Mouse (Mus musculus): ENCODE results near the gene Nfatc3. TPM values are rescaled to one million over a fixed set of nuclear protein-coding genes. Genes with fewer than 3 reads are reported as not detected.
A peak's percentile ranks its signal among the peaks of the same experiment; 100 is the strongest.

Nfatc3 gene
- polyA plus RNA-seq, 1 experiment from 2014 or later: 3.4 TPM

- 69% methylated on average over 2 of the region's 2 CpGs for WGBS
- H3K4me1 ChIP-seq (replicated peaks): no peaks in the 10 kb centered on the region
- H3K9ac ChIP-seq: no peak overlapping the region
- no peak overlapping the region for H3K4me2 ChIP-seq
- H3K36me3 ChIP-seq: peaks cover 4% of the 10 kb centered on the region; the same call in 1 of the 2 replicates
- H3K9me3 ChIP-seq (replicated peaks): no peaks in the 10 kb centered on the region
- no peak overlapping the region for H3K4me3 ChIP-seq
- no peaks in the 10 kb centered on the region for H3K27me3 ChIP-seq
- H3K27ac ChIP-seq: no peak overlapping the region
- ATAC-seq (replicated peaks; ENCODE audit: insufficient number of reproducible peaks, insufficient read depth, low FRiP score, low read depth): no peak
Measured at GRCm38 (mm10) chr8:106043055-106043454, 15.6 kb upstream of the Nfatc3 start.

DNA sequence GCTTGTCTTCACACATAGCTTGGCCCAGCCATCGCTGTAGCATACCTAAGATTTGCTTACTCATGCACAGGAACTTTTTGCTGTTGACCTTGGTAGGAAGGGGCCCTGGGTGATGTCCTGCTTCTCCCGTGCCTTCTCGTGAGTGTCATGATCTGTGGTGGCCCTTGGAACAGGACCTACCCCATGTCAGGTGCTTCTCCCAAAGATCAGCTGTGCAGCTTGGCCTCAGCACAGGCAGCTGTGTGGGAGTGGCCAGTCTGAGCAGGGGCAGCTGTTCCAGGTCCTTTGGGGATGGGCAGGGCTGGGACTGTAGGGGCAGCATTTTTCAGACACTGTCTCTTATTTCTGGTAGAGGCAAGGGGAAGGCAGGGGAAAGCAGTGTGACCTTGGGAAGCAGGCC lies 14.5 kb upstream of the Nfatc3 start:
- Histone ChIP-seq H3K27ac (no peak overlapping the region), H3K4me2 (no peak overlapping the region), H3K27me3 (no peaks in the 10 kb centered on the region), H3K36me3 (peaks cover 4% of the 10 kb centered on the region; the same call in 1 of the 2 replicates), H3K9me3 (replicated peaks) (no peaks in the 10 kb centered on the region), H3K9ac (no peak overlapping the region), H3K4me1 (replicated peaks) (no peaks in the 10 kb centered on the region), H3K4me3 (no peak overlapping the region)
- 63% methylated on average over 3 of the region's 3 CpGs for WGBS
- ATAC-seq (replicated peaks; ENCODE audit: insufficient number of reproducible peaks, insufficient read depth, low FRiP score, low read depth): no peak

- ATAC-seq (replicated peaks; ENCODE audit: insufficient number of reproducible peaks, insufficient read depth, low FRiP score, low read depth): no peak
- H3K4me2 ChIP-seq: no peak overlapping the region
- no peak overlapping the region for H3K9ac ChIP-seq
- H3K36me3 ChIP-seq: peaks cover 4% of the 10 kb centered on the region; the same call in 1 of the 2 replicates
- 87% methylated on average over 11 of the region's 11 CpGs for WGBS
- H3K9me3 ChIP-seq (replicated peaks): no peaks in the 10 kb centered on the region
- no peak overlapping the region for H3K27ac ChIP-seq
- no peaks in the 10 kb centered on the region for H3K27me3 ChIP-seq
- no peak overlapping the region for H3K4me3 ChIP-seq
- H3K4me1 ChIP-seq (replicated peaks): no peaks in the 10 kb centered on the region
Measured at GRCm38 (mm10) chr8:106046872-106047559, 11.6 kb upstream of the Nfatc3 start.

GRCm38 (mm10) chr8:106047854-106048630 lies 10.6 kb upstream of the Nfatc3 start:
- no peaks in the 10 kb centered on the region for H3K4me1 ChIP-seq (replicated peaks)
- H3K27me3 ChIP-seq: no peaks in the 10 kb centered on the region
- no peak for ATAC-seq (replicated peaks; ENCODE audit: insufficient number of reproducible peaks, insufficient read depth, low FRiP score, low read depth)
- no peak overlapping the region for H3K4me2 ChIP-seq
- no peaks in the 10 kb centered on the region for H3K9me3 ChIP-seq (replicated peaks)
- 0 out of 2 replicates have a peak, but pooled peaks cover 4% of the 10 kb centered on the region for H3K36me3 ChIP-seq
- H3K4me3 ChIP-seq: no peak overlapping the region
- H3K9ac ChIP-seq: no peak overlapping the region
- WGBS: 79% methylated on average over 5 of the region's 5 CpGs
- no peak overlapping the region for H3K27ac ChIP-seq

GRCm38 (mm10) chr8:106049840-106050239 lies 8.8 kb upstream of the Nfatc3 start:
- Histone ChIP-seq H3K4me1 (replicated peaks) (no peaks in the 10 kb centered on the region), H3K27ac (no peak overlapping the region), H3K36me3 (0 out of 2 replicates have a peak, but pooled peaks cover 2% of the 10 kb centered on the region), H3K27me3 (no peaks in the 10 kb centered on the region), H3K4me2 (no peak overlapping the region), H3K9me3 (replicated peaks) (no peaks in the 10 kb centered on the region), H3K4me3 (no peak overlapping the region), H3K9ac (no peak overlapping the region)
- no peak for ATAC-seq (replicated peaks; ENCODE audit: insufficient number of reproducible peaks, insufficient read depth, low FRiP score, low read depth)
- 87% methylated on average over 6 of the region's 6 CpGs for WGBS

GRCm38 (mm10) chr8:106051068-106051467 lies 7.6 kb upstream of the Nfatc3 start:
- no peak overlapping the region for H3K27ac ChIP-seq
- no peak overlapping the region for H3K9ac ChIP-seq
- no peaks in the 10 kb centered on the region for H3K9me3 ChIP-seq (replicated peaks)
- 78% methylated on average over 3 of the region's 3 CpGs for WGBS
- ATAC-seq (replicated peaks; ENCODE audit: insufficient number of reproducible peaks, insufficient read depth, low FRiP score, low read depth): no peak
- no peaks in the 10 kb centered on the region for H3K27me3 ChIP-seq
- no peak overlapping the region for H3K4me3 ChIP-seq
- no peaks in the 10 kb centered on the region for H3K4me1 ChIP-seq (replicated peaks)
- H3K36me3 ChIP-seq: no peaks in the 10 kb centered on the region
- no peak overlapping the region for H3K4me2 ChIP-seq

DNA sequence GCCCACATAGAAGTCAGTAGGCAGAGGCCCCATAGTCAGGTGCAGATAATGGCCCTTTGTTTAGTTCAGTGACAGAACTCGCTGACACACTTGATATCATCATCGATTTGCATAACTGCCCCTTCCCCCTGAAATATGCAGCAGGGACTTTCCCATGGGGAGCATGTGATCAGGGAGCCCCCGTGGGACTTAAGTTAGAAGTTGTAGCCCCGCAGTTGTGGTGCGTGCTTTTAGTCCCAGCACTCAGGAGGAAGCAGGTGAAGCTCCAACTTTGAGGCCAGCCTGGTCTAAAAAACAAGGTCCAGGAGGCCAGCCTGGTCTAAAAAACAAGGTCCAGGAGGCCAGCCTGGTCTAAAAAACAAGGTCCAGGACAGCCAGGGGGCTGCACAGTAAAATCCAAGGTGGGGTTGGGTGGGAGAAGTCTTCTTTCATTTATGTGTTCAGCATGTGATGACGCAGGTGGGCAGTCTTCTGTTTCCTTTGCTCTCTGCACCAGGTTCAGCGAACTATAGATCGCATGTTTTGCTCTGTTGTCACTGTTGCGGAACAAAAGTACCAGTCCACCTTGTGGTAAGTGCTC lies 6.0 kb upstream of the Nfatc3 start:
- H3K36me3 ChIP-seq: no peaks in the 10 kb centered on the region
- H3K4me1 ChIP-seq (replicated peaks): no peaks in the 10 kb centered on the region
- H3K4me2 ChIP-seq: no peak overlapping the region
- no peak overlapping the region for H3K4me3 ChIP-seq
- H3K27ac ChIP-seq: no peak overlapping the region
- no peak for ATAC-seq (replicated peaks; ENCODE audit: insufficient number of reproducible peaks, insufficient read depth, low FRiP score, low read depth)
- H3K27me3 ChIP-seq: no peaks in the 10 kb centered on the region
- WGBS: 89% methylated on average over 9 of the region's 9 CpGs
- H3K9ac ChIP-seq: no peak overlapping the region
- H3K9me3 ChIP-seq (replicated peaks): no peaks in the 10 kb centered on the region

DNA sequence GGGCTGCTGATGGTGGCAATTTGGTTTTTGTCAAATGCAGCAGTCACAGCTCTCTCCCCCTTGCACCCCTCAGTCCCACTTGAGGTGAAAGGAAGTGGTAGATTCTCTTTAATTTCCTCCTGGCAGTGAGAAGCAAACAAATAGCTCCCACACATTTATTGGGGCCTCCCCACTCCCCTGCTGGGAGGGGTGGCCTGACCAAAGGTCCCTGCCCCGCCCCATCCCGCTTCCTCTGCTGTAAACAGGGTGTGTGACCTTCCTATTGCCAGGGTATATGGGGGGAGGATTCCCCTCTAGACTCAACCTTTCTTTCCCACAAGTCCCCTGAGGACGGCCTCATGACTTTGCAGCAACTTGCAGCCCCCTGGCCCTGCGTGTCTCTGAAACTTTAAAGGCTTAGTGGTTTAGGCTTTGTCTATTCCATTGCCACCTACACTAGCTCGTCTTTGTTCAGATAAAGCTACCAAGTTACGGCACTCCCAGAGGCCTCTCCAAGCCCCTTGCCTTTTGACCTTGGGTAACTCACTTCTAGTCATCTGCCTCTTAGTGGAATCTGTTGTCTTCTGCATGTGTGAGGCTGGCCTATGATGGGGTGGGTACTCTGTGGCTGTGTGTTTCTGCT lies 4.3 kb upstream of the Nfatc3 start:
- Histone ChIP-seq H3K4me2 (no peak overlapping the region), H3K9ac (no peak overlapping the region), H3K9me3 (replicated peaks) (no peaks in the 10 kb centered on the region), H3K27ac (peak overlapping the region; percentile 35; the same call in 1 of the 2 replicates), H3K4me1 (replicated peaks) (peaks cover 9% of the 10 kb centered on the region; the same call in 1 of the 2 replicates), H3K27me3 (no peaks in the 10 kb centered on the region), H3K36me3 (no peaks in the 10 kb centered on the region), H3K4me3 (no peak overlapping the region)
- no peak for ATAC-seq (replicated peaks; ENCODE audit: insufficient number of reproducible peaks, insufficient read depth, low FRiP score, low read depth)
- 48% methylated on average over 6 of the region's 6 CpGs for WGBS

DNA sequence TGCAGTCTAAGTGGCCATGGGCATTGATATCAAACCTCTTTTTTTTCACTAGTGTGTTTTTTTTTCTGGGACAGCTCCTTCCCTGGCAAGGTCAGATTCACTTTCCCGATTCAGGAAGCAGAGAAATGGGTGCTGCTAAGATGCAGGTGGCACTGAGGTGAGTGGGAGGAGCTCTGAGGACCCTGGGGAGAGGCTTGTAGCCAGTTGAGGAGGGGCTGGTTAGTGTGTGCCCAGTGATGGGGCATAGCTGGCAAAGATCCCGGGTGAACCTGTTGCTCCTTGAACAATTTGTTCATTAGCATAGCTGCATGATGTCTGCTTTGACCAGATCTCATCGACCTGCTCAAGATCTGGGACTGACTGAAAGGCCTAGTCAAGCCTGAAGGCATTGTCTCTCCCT lies 3.6 kb upstream of the Nfatc3 start:
- Histone ChIP-seq H3K27ac (no peak overlapping the region; the same call in 1 of the 2 replicates), H3K9me3 (replicated peaks) (no peaks in the 10 kb centered on the region), H3K4me1 (replicated peaks) (peaks cover 9% of the 10 kb centered on the region; the same call in 1 of the 2 replicates), H3K9ac (no peak overlapping the region), H3K36me3 (no peaks in the 10 kb centered on the region), H3K27me3 (no peaks in the 10 kb centered on the region), H3K4me3 (no peak overlapping the region), H3K4me2 (no peak overlapping the region)
- no peak for ATAC-seq (replicated peaks; ENCODE audit: insufficient number of reproducible peaks, insufficient read depth, low FRiP score, low read depth)
- WGBS: 63% methylated on average over 3 of the region's 3 CpGs

- H3K9ac ChIP-seq: no peak overlapping the region
- no peaks in the 10 kb centered on the region for H3K36me3 ChIP-seq
- ATAC-seq (replicated peaks; ENCODE audit: insufficient number of reproducible peaks, insufficient read depth, low FRiP score, low read depth): no peak
- no peak overlapping the region for H3K4me3 ChIP-seq
- no peaks in the 10 kb centered on the region for H3K9me3 ChIP-seq (replicated peaks)
- no peak overlapping the region for H3K4me2 ChIP-seq
- H3K27ac ChIP-seq: no peak overlapping the region
- no peaks in the 10 kb centered on the region for H3K27me3 ChIP-seq
- peaks cover 15% of the 10 kb centered on the region for H3K4me1 ChIP-seq (replicated peaks)
- WGBS: 81% methylated on average over 4 of the region's 4 CpGs
Measured at GRCm38 (mm10) chr8:106056455-106056982, 2.1 kb upstream of the Nfatc3 start.

Data from heart, embryonic 15.5 days (tissue).